Mouse (Mus musculus) embryonic facial prominence, embryonic 14.5 days (tissue): Measurements from ENCODE around the gene Pinlyp. TPM values are rescaled to one million over a fixed set of nuclear protein-coding genes. Genes with fewer than 3 reads are reported as not detected.

Experiments used
- ATAC-seq: fragments of 200-750 bp; cut with Nextera tagmentation; 2 replicates; pipeline ENCODE4 v1.8.0; 2017; ENCODE audit warnings: low read depth, moderate number of reproducible peaks, moderate TSS enrichment
- DNase-seq: peaks from one replicate; pipeline ENCODE4 v3.0.0-alpha.2; 2015; ENCODE audit warnings: low spot score
- H3K27ac ChIP-seq: fragments of 300-500 bp; sonication (generic); replicated peaks from 2 replicates; pipeline ENCODE4 v1.5.1; 2014; ENCODE audit warnings: low read depth, mild to moderate bottlenecking, low read length, moderate library complexity
- H3K27me3 ChIP-seq: fragments of 300-500 bp; sonication (generic); replicated peaks from 2 replicates; pipeline ENCODE4 v1.6.1; 2014; ENCODE audit warnings: low read length; ENCODE audit not compliant: control insufficient read depth, insufficient read depth
- H3K36me3 ChIP-seq: fragments of 300-500 bp; sonication (generic); 2 replicates; pipeline ENCODE4 v1.6.1; 2014; ENCODE audit warnings: low read length, mixed read lengths; ENCODE audit not compliant: control insufficient read depth, insufficient read depth
- H3K4me1 ChIP-seq: fragments of 300-500 bp; sonication (generic); 2 replicates; pipeline ENCODE4 v1.6.1; 2014; ENCODE audit warnings: antibody characterized with exemption, low read length; ENCODE audit not compliant: control insufficient read depth, insufficient read depth
- H3K4me2 ChIP-seq: fragments of 300-500 bp; sonication (generic); 2 replicates; pipeline ENCODE4 v1.6.1; 2014; ENCODE audit warnings: low read depth, mild to moderate bottlenecking, low read length, moderate library complexity, mixed read lengths
- H3K4me3 ChIP-seq: fragments of 300-500 bp; sonication (generic); 2 replicates; pipeline ENCODE4 v1.5.1; 2014; ENCODE audit warnings: low read depth, mild to moderate bottlenecking, low read length
- H3K9ac ChIP-seq: fragments of 300-500 bp; sonication (generic); 2 replicates; pipeline ENCODE4 v1.6.1; 2014; ENCODE audit warnings: low read depth, mild to moderate bottlenecking, low read length, moderate library complexity, mixed read lengths
- H3K9me3 ChIP-seq: fragments of 300-500 bp; sonication (generic); 2 replicates; pipeline ENCODE4 v1.6.1; 2016; ENCODE audit warnings: low read length; ENCODE audit not compliant: control insufficient read depth
- WGBS: fragments of 180-500 bp; shearing (Covaris S2); extraction: QIAGEN DNeasy Blood & Tissue Kit; methylation state at CpG from one replicate; pipeline ENCODE4 v1.1.7; 2014; 5-methylcytosine and 5-hydroxymethylcytosine counted together
- polyA plus RNA-seq: library from polyadenylated mRNA; unstranded; fragments of >200 nt; fragmentation: Nextera tagmentation; extraction: Ambion mirVana; gene quantifications from 2 replicates; pipeline ENCODE4 v1.2.1, GENCODE M21; 2014

Pinlyp gene
- polyA plus RNA-seq, 1 experiment from 2014 or later: 1.5 TPM

GRCm38 (mm10) chr7:24512355-24512754 is 33.6 kb downstream of the Pinlyp start, which contains the start of gene AC161166.1:
AC161166.1 (minus strand) TSS chr7:24512455.
- no peak within 1 kb of the TSS for H3K4me2 ChIP-seq
- ATAC-seq (no peak), DNase-seq (no peak)
- 86% methylated on average over 7 of the region's 7 CpGs for WGBS
- no peaks in the 10 kb centered on the region for H3K27me3 ChIP-seq
- no peak within 1 kb of the TSS for H3K9ac ChIP-seq
- H3K4me1 ChIP-seq: peaks cover 11% of the 10 kb centered on the region; the same call in 1 of the 2 replicates
- no peak within 1 kb of the TSS for H3K4me3 ChIP-seq
- H3K9me3 ChIP-seq: no peaks in the 10 kb centered on the region
- peaks cover 37% of the 10 kb centered on the region for H3K36me3 ChIP-seq
- no peak within 1 kb of the TSS for H3K27ac ChIP-seq

- Histone ChIP-seq H3K27ac (peak overlapping the region; percentile 100), H3K4me1 (peaks cover 29% of the 10 kb centered on the region), H3K36me3 (peaks cover 16% of the 10 kb centered on the region), H3K4me2 (peak overlapping the region; percentile 81), H3K9me3 (no peaks in the 10 kb centered on the region), H3K27me3 (no peaks in the 10 kb centered on the region), H3K9ac (peak overlapping the region; percentile 97), H3K4me3 (peak overlapping the region; percentile 78)
- ATAC-seq (peak; percentile 12; the same call in 1 of the 2 replicates), DNase-seq (no peak)
- WGBS: 2% methylated on average over 20 of the region's 20 CpGs
These were observed 38.2 kb downstream of the Pinlyp start for GRCm38 (mm10) chr7:24507726-24508114.

GRCm38 (mm10) chr7:24506838-24507725 is 38.8 kb downstream of the Pinlyp start, which contains the start of gene Zfp428:
Zfp428 (plus strand) TSS chr7:24507006.
- H3K4me1 ChIP-seq: peaks cover 29% of the 10 kb centered on the region
- peak within 1 kb of the TSS; percentile 78 for H3K4me3 ChIP-seq
- H3K27me3 ChIP-seq: no peaks in the 10 kb centered on the region
- H3K36me3 ChIP-seq: peaks cover 14% of the 10 kb centered on the region
- H3K9ac ChIP-seq: peak within 1 kb of the TSS; percentile 97
- H3K9me3 ChIP-seq: no peaks in the 10 kb centered on the region
- ATAC-seq (peak; percentile 92), DNase-seq (peak; percentile 97)
- WGBS: under 1% methylated on average over 62 of the region's 84 CpGs
- peak within 1 kb of the TSS; percentile 100 for H3K27ac ChIP-seq
- peak within 1 kb of the TSS; percentile 81 for H3K4me2 ChIP-seq

GRCm38 (mm10) chr7:24506476-24506837 is 39.5 kb downstream of the Pinlyp start:
- H3K36me3 ChIP-seq: peaks cover 9% of the 10 kb centered on the region
- no peaks in the 10 kb centered on the region for H3K27me3 ChIP-seq
- WGBS: 0% methylated on average over 12 of the region's 12 CpGs
- peak overlapping the region; percentile 100 for H3K27ac ChIP-seq
- peak; percentile 26; the same call in 1 of the 2 replicates for ATAC-seq
- peak overlapping the region; percentile 81 for H3K4me2 ChIP-seq
- peak overlapping the region; percentile 97 for H3K9ac ChIP-seq
- H3K9me3 ChIP-seq: no peaks in the 10 kb centered on the region
- peak; percentile 87 for DNase-seq
- peak overlapping the region; percentile 78 for H3K4me3 ChIP-seq
- H3K4me1 ChIP-seq: peaks cover 29% of the 10 kb centered on the region

- Histone ChIP-seq H3K4me1 (peaks cover 29% of the 10 kb centered on the region), H3K9ac (peak overlapping the region; percentile 97), H3K9me3 (no peaks in the 10 kb centered on the region), H3K27ac (peak overlapping the region; percentile 100), H3K27me3 (no peaks in the 10 kb centered on the region), H3K4me3 (peak overlapping the region; percentile 78), H3K36me3 (peaks cover 5% of the 10 kb centered on the region), H3K4me2 (peak overlapping the region; percentile 81)
- 9% methylated on average over 3 of the region's 3 CpGs for WGBS
- DNase-seq (no peak), ATAC-seq (no peak)
These were observed 39.9 kb downstream of the Pinlyp start for GRCm38 (mm10) chr7:24506065-24506459.

GRCm38 (mm10) chr7:24505447-24506064 is 40.4 kb downstream of the Pinlyp start:
- Histone ChIP-seq H3K4me3 (peak overlapping the region; percentile 78; the same call in 1 of the 2 replicates), H3K4me2 (peak overlapping the region; percentile 81), H3K4me1 (peaks cover 29% of the 10 kb centered on the region), H3K27me3 (no peaks in the 10 kb centered on the region; the same call in 1 of the 2 replicates), H3K9me3 (no peaks in the 10 kb centered on the region), H3K9ac (0 out of 2 replicates have a peak overlapping the region, but pooled peaks have one; percentile 40), H3K36me3 (peaks cover under 1% of the 10 kb centered on the region; the same call in 1 of the 2 replicates), H3K27ac (peak overlapping the region; percentile 100)
- DNase-seq (no peak), ATAC-seq (no peak)
- 22% methylated on average over 15 of the region's 15 CpGs for WGBS

GRCm38 (mm10) chr7:24504868-24505267 is 41.0 kb downstream of the Pinlyp start:
- DNase-seq (no peak), ATAC-seq (no peak)
- Histone ChIP-seq H3K4me3 (no peak overlapping the region), H3K9me3 (no peaks in the 10 kb centered on the region), H3K27ac (no peak overlapping the region), H3K27me3 (no peaks in the 10 kb centered on the region; the same call in none of the 2 replicates), H3K4me2 (no peak overlapping the region), H3K9ac (no peak overlapping the region), H3K36me3 (no peaks in the 10 kb centered on the region), H3K4me1 (peaks cover 29% of the 10 kb centered on the region)
- 13% methylated on average over 4 of the region's 4 CpGs for WGBS

GRCm38 (mm10) chr7:24504004-24504403 is 41.9 kb downstream of the Pinlyp start:
- Histone ChIP-seq H3K36me3 (no peaks in the 10 kb centered on the region), H3K9me3 (no peaks in the 10 kb centered on the region), H3K4me3 (no peak overlapping the region), H3K9ac (no peak overlapping the region), H3K4me2 (peak overlapping the region; percentile 33), H3K4me1 (peaks cover 29% of the 10 kb centered on the region), H3K27ac (no peak overlapping the region), H3K27me3 (peaks cover 8% of the 10 kb centered on the region)
- 24% methylated on average over 9 of the region's 10 CpGs for WGBS
- DNase-seq: no peak
- ATAC-seq: no peak
